Mouse (Mus musculus) cerebellum, postnatal 36 days (tissue): Measurements from ENCODE around the gene Myadml2.
A peak's percentile ranks its signal among the peaks of the same experiment; 100 is the strongest.
"Not testable (repeated sequence)": the region's sequence is repeated elsewhere in the genome, so short reads cannot be mapped to it uniquely, and the experiment has no call there.

Source experiments
- DNase-seq, 2 experiments: peaks; one replicate each; pipeline ENCODE4 v3.0.0; 2021 to 2022; ENCODE audit warnings: mixed read lengths in 2 of 2

Myadml2 gene

GRCm38 (mm10) chr11:120648001-120648476 lies at the start of gene Myadml2:
Gene Myadml2 (minus strand): TSS chr11:120648158.
- DNase-seq: peak; percentile 45 to 50

- no peak for DNase-seq
These were observed 49.8 kb upstream of the Myadml2 start for GRCm38 (mm10) chr11:120697741-120698140.

GRCm38 (mm10) chr11:120696568-120696967 lies 48.6 kb upstream of the Myadml2 start:
- no peak for DNase-seq

GRCm38 (mm10) chr11:120695641-120696040 lies 47.7 kb upstream of the Myadml2 start:
- no peak for DNase-seq

GRCm38 (mm10) chr11:120695184-120695583 lies 47.2 kb upstream of the Myadml2 start:
- DNase-seq: no peak

GRCm38 (mm10) chr11:120693461-120693860 lies 45.5 kb upstream of the Myadml2 start:
- no peak for DNase-seq

- no peak for DNase-seq
These were observed 44.6 kb upstream of the Myadml2 start for GRCm38 (mm10) chr11:120692471-120693011.

- no peak for DNase-seq
These were observed 41.4 kb upstream of the Myadml2 start for GRCm38 (mm10) chr11:120689365-120689764.

GRCm38 (mm10) chr11:120686650-120687272 lies 38.8 kb upstream of the Myadml2 start:
- DNase-seq: no peak

- DNase-seq: no peak
These were observed 36.7 kb upstream of the Myadml2 start for GRCm38 (mm10) chr11:120684660-120685059.

GRCm38 (mm10) chr11:120684086-120684485 lies 36.1 kb upstream of the Myadml2 start:
- no peak for DNase-seq

GRCm38 (mm10) chr11:120683536-120683935 lies 35.6 kb upstream of the Myadml2 start:
- DNase-seq: no peak

- no peak for DNase-seq
These were observed 34.7 kb upstream of the Myadml2 start for GRCm38 (mm10) chr11:120682683-120683082.

GRCm38 (mm10) chr11:120679909-120680308 lies 32.0 kb upstream of the Myadml2 start:
- DNase-seq: no peak

- no peak for DNase-seq
These were observed 29.0 kb upstream of the Myadml2 start for GRCm38 (mm10) chr11:120676951-120677350.

GRCm38 (mm10) chr11:120675875-120676274 lies 27.9 kb upstream of the Myadml2 start:
- DNase-seq: not testable (repeated sequence)

GRCm38 (mm10) chr11:120673594-120674122 lies 25.7 kb upstream of the Myadml2 start:
- DNase-seq: no peak

- peak; percentile 87 to 94 for DNase-seq
These were observed 25.0 kb upstream of the Myadml2 start, which contains the start of gene Aspscr1 for GRCm38 (mm10) chr11:120672687-120673593. Gene Aspscr1 (plus strand): TSS chr11:120672973.

GRCm38 (mm10) chr11:120666617-120667016 lies 18.7 kb upstream of the Myadml2 start:
- DNase-seq: no peak

- no peak for DNase-seq
These were observed 17.4 kb upstream of the Myadml2 start for GRCm38 (mm10) chr11:120665406-120665805.

GRCm38 (mm10) chr11:120663714-120664113 lies 15.8 kb upstream of the Myadml2 start:
- no peak for DNase-seq

- DNase-seq: no peak
These were observed 14.8 kb upstream of the Myadml2 start for GRCm38 (mm10) chr11:120662759-120663158.

- DNase-seq: no peak
These were observed 13.1 kb upstream of the Myadml2 start, which contains the start of gene Notum for GRCm38 (mm10) chr11:120661076-120661460. Gene Notum (minus strand): TSS chr11:120661175.
